Mouse (Mus musculus) kidney, embryonic 15.5 days (tissue): ENCODE data around the gene Oas1e. TPM values are rescaled to one million over a fixed set of nuclear protein-coding genes. Genes with fewer than 3 reads are reported as not detected.

ENCODE experiments used
- ATAC-seq: fragments of 200-750 bp; cut with Nextera tagmentation; replicated peaks from 2 replicates; pipeline ENCODE4 v1.8.0; 2017; ENCODE audit warnings: moderate TSS enrichment; ENCODE audit not compliant: low FRiP score
- H3K27ac ChIP-seq: fragments of 300-500 bp; sonication (generic); 2 replicates; pipeline ENCODE4 v1.5.1; 2015; ENCODE audit warnings: mild to moderate bottlenecking, inconsistent platforms
- H3K27me3 ChIP-seq: fragments of 300-500 bp; sonication (generic); 2 replicates; pipeline ENCODE4 v1.6.1; 2015; ENCODE audit warnings: inconsistent platforms
- H3K36me3 ChIP-seq: fragments of 300-500 bp; sonication (generic); 2 replicates; pipeline ENCODE4 v1.6.1; 2015; ENCODE audit warnings: inconsistent platforms
- H3K4me1 ChIP-seq: fragments of 300-500 bp; sonication (generic); 2 replicates; pipeline ENCODE4 v1.6.1; 2015; ENCODE audit warnings: inconsistent platforms
- H3K4me2 ChIP-seq: fragments of 300-500 bp; sonication (generic); 2 replicates; pipeline ENCODE4 v1.6.1; 2015; ENCODE audit warnings: moderate library complexity, mild to moderate bottlenecking, inconsistent platforms
- H3K4me3 ChIP-seq: fragments of 300-500 bp; sonication (generic); replicated peaks from 2 replicates; pipeline ENCODE4 v1.5.1; 2015; ENCODE audit warnings: mild to moderate bottlenecking, inconsistent platforms
- H3K9ac ChIP-seq: fragments of 300-500 bp; sonication (generic); 2 replicates; pipeline ENCODE4 v1.6.1; 2015; ENCODE audit warnings: mild to moderate bottlenecking, inconsistent platforms
- H3K9me3 ChIP-seq: fragments of 300-500 bp; sonication (generic); replicated peaks from 2 replicates; pipeline ENCODE4 v1.6.1; 2016; ENCODE audit warnings: inconsistent platforms
- WGBS: fragments of 180-500 bp; shearing (Covaris S2); methylation state at CpG from one replicate; pipeline ENCODE4 v1.1.7; 2015; ENCODE audit warnings: mixed read lengths; 5-methylcytosine and 5-hydroxymethylcytosine counted together
- polyA plus RNA-seq: library from polyadenylated mRNA; unstranded; fragments of >200 nt; fragmentation: Nextera tagmentation; extraction: Ambion mirVana; gene quantifications from 2 replicates; pipeline ENCODE4 v1.2.1, GENCODE M21; 2015

Gene Oas1e
- polyA plus RNA-seq, 1 experiment from 2014 or later: not detected

GRCm38 (mm10) chr5:120765010-120765409 is 30.3 kb downstream of the Oas1e start:
- Histone ChIP-seq H3K27me3 (no peaks in the 10 kb centered on the region), H3K9ac (no peak overlapping the region), H3K36me3 (no peaks in the 10 kb centered on the region), H3K9me3 (no peaks in the 10 kb centered on the region), H3K4me1 (no peaks in the 10 kb centered on the region), H3K4me3 (no peak overlapping the region), H3K4me2 (no peak overlapping the region), H3K27ac (no peak overlapping the region)
- 73% methylated on average over 8 of the region's 8 CpGs for WGBS
- ATAC-seq: no peak

- no peaks in the 10 kb centered on the region for H3K9me3 ChIP-seq
- H3K4me1 ChIP-seq: no peaks in the 10 kb centered on the region
- WGBS: 32% methylated on average over 6 of the region's 6 CpGs
- no peak overlapping the region for H3K27ac ChIP-seq
- H3K4me2 ChIP-seq: no peak overlapping the region
- no peaks in the 10 kb centered on the region for H3K27me3 ChIP-seq
- no peak overlapping the region for H3K4me3 ChIP-seq
- no peak overlapping the region for H3K9ac ChIP-seq
- ATAC-seq: no peak
- no peaks in the 10 kb centered on the region for H3K36me3 ChIP-seq
These were observed 33.4 kb downstream of the Oas1e start for GRCm38 (mm10) chr5:120761901-120762300.

- H3K27me3 ChIP-seq: no peaks in the 10 kb centered on the region
- WGBS: 85% methylated on average over 4 of the region's 4 CpGs
- H3K9me3 ChIP-seq: no peaks in the 10 kb centered on the region
- no peak overlapping the region for H3K27ac ChIP-seq
- no peaks in the 10 kb centered on the region for H3K4me1 ChIP-seq
- no peak overlapping the region for H3K9ac ChIP-seq
- H3K4me2 ChIP-seq: no peak overlapping the region
- no peak for ATAC-seq
- H3K4me3 ChIP-seq: no peak overlapping the region
- H3K36me3 ChIP-seq: no peaks in the 10 kb centered on the region
These were observed 41.1 kb downstream of the Oas1e start for GRCm38 (mm10) chr5:120754215-120754614.

- 79% methylated on average over 3 of the region's 3 CpGs for WGBS
- Histone ChIP-seq H3K36me3 (no peaks in the 10 kb centered on the region), H3K4me1 (no peaks in the 10 kb centered on the region), H3K9ac (no peak overlapping the region), H3K27ac (no peak overlapping the region), H3K9me3 (no peaks in the 10 kb centered on the region), H3K27me3 (no peaks in the 10 kb centered on the region), H3K4me2 (no peak overlapping the region), H3K4me3 (no peak overlapping the region)
- ATAC-seq: no peak
These were observed 42.5 kb downstream of the Oas1e start for GRCm38 (mm10) chr5:120752786-120753185.

- Histone ChIP-seq H3K27ac (no peak overlapping the region), H3K4me2 (no peak overlapping the region), H3K9ac (no peak overlapping the region), H3K36me3 (no peaks in the 10 kb centered on the region), H3K4me1 (no peaks in the 10 kb centered on the region), H3K27me3 (peaks cover 4% of the 10 kb centered on the region; the same call in 1 of the 2 replicates), H3K4me3 (no peak overlapping the region), H3K9me3 (no peaks in the 10 kb centered on the region)
- 73% methylated on average over 3 of the region's 3 CpGs for WGBS
- no peak for ATAC-seq
These were observed 44.1 kb downstream of the Oas1e start for GRCm38 (mm10) chr5:120751206-120751605.

- no peaks in the 10 kb centered on the region for H3K9me3 ChIP-seq
- H3K27ac ChIP-seq: no peak within 1 kb of the TSS
- no peak for ATAC-seq
- H3K4me2 ChIP-seq: no peak within 1 kb of the TSS
- peaks cover 11% of the 10 kb centered on the region; the same call in 1 of the 2 replicates for H3K27me3 ChIP-seq
- no peak within 1 kb of the TSS for H3K9ac ChIP-seq
- no peak within 1 kb of the TSS for H3K4me3 ChIP-seq
- H3K4me1 ChIP-seq: no peaks in the 10 kb centered on the region
- 38% methylated on average over 5 of the region's 5 CpGs for WGBS
- no peaks in the 10 kb centered on the region for H3K36me3 ChIP-seq
These were observed 45.6 kb downstream of the Oas1e start, which contains the start of gene Oas2 for GRCm38 (mm10) chr5:120749688-120750087. Gene Oas2, minus strand, starts transcription at chr5:120749853.

- H3K4me3 ChIP-seq: no peak overlapping the region
- H3K27me3 ChIP-seq: peaks cover 21% of the 10 kb centered on the region; the same call in 1 of the 2 replicates
- no peak overlapping the region for H3K9ac ChIP-seq
- no peak overlapping the region for H3K27ac ChIP-seq
- H3K4me1 ChIP-seq: no peaks in the 10 kb centered on the region
- no peak for ATAC-seq
- no peak overlapping the region for H3K4me2 ChIP-seq
- H3K36me3 ChIP-seq: no peaks in the 10 kb centered on the region
- 2% methylated on average over 5 of the region's 5 CpGs for WGBS
- no peaks in the 10 kb centered on the region for H3K9me3 ChIP-seq
These were observed 48.9 kb downstream of the Oas1e start for GRCm38 (mm10) chr5:120746451-120746850.

GRCm38 (mm10) chr5:120742125-120742524 is 53.2 kb downstream of the Oas1e start:
- H3K4me3 ChIP-seq: no peak overlapping the region
- no peak for ATAC-seq
- H3K9ac ChIP-seq: no peak overlapping the region
- H3K27me3 ChIP-seq: peaks cover 23% of the 10 kb centered on the region; the same call in 1 of the 2 replicates
- H3K36me3 ChIP-seq: no peaks in the 10 kb centered on the region
- H3K4me1 ChIP-seq: no peaks in the 10 kb centered on the region
- no peak overlapping the region for H3K27ac ChIP-seq
- 35% methylated on average over 4 of the region's 4 CpGs for WGBS
- no peak overlapping the region for H3K4me2 ChIP-seq
- H3K9me3 ChIP-seq: no peaks in the 10 kb centered on the region

Other genes starting within 250 kb of the Oas1e start
- gene Tpcn1, start 206.9 kb downstream of the Oas1e start, polyA plus RNA-seq: 32.9 and 36.0 TPM in 2 replicates
- 0.82 and 0.90 TPM in 2 replicates for gene Iqcd, start 206.5 kb downstream of the Oas1e start, polyA plus RNA-seq
- gene Rita1, start 182.9 kb downstream of the Oas1e start, polyA plus RNA-seq: 15.3 and 16.1 TPM in 2 replicates
- 47.2 and 52.2 TPM in 2 replicates for gene Ddx54, start 182.8 kb downstream of the Oas1e start, polyA plus RNA-seq
- not detected in 2 replicates for gene Cfap73, start 161.3 kb downstream of the Oas1e start, polyA plus RNA-seq
- 0.58 and 0.89 TPM in 2 replicates for gene Rasal1, start 146.7 kb downstream of the Oas1e start, polyA plus RNA-seq
- 7.5 and 8.5 TPM in 2 replicates for gene Dtx1, start 83.6 kb downstream of the Oas1e start, polyA plus RNA-seq
- 0.36 and 0.50 TPM in 2 replicates for gene Oas2, start 45.7 kb downstream of the Oas1e start, polyA plus RNA-seq
- gene Oas3, start 17.9 kb downstream of the Oas1e start, polyA plus RNA-seq: 0.15 and 0.18 TPM in 2 replicates
- gene Oas1c, start 17.0 kb upstream of the Oas1e start, polyA plus RNA-seq: 0.27 and 0.49 TPM in 2 replicates
- gene Oas1f, start 51.8 kb upstream of the Oas1e start, polyA plus RNA-seq: 0.10 TPM in 1 of 2 replicates, not detected in the other
- gene Oas1h, start 65.9 kb upstream of the Oas1e start, polyA plus RNA-seq: not detected in 2 replicates
- 0.68 and 0.81 TPM in 2 replicates for gene Oas1g, start 92.1 kb upstream of the Oas1e start, polyA plus RNA-seq
- 2.4 and 2.6 TPM in 2 replicates for gene Oas1a, start 112.0 kb upstream of the Oas1e start, polyA plus RNA-seq
- gene Oas1d, start 119.0 kb upstream of the Oas1e start, polyA plus RNA-seq: not detected in 2 replicates
- gene Rph3a, start 214.6 kb upstream of the Oas1e start, polyA plus RNA-seq: 0.14 and 0.18 TPM in 2 replicates